Mouse (Mus musculus): ENCODE data around the gene Cir1. TPM values are rescaled to one million over a fixed set of nuclear protein-coding genes. Genes with fewer than 3 reads are reported as not detected.

Gene Cir1
- total RNA-seq, 2 experiments from 2014 or later: 26.3 to 27.1 TPM

DNA sequence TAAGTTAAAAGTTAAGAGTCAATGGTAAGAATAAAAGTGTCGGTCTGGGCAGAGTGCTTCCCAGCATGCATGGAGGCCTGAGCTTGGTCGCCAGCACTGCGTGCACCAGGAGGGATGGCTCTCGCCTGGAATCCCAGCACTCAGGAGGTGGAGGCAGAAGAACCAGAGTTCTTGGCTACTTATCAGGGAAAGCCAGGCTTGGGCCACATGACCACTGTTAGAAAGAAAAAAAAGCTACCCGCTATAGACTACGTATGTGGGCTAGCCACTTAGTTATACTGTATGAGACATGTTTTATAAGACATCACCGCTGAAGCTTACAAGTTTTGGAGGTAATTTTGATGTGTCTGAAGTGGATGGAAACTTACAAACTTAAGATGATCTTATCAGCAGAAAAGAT lies 14.3 kb downstream of the Cir1 start:
- H3K4me3 ChIP-seq: no peak overlapping the region
- intact Hi-C loops (cut with DNase I): no loop called here
- no peak for TF ChIP-seq CTCF (IDR thresholded peaks at IDR 0.05)
- H3K27ac ChIP-seq: no peak overlapping the region
- DNase-seq (ENCODE audit: extremely low spot score in 1 of 2, low spot score in 2 of 2): no peak

- no peak for TF ChIP-seq CTCF (IDR thresholded peaks at IDR 0.05)
- no peak overlapping the region for H3K27ac ChIP-seq
- H3K4me3 ChIP-seq: no peak overlapping the region
- no peak for DNase-seq (ENCODE audit: extremely low spot score in 1 of 2, low spot score in 2 of 2)
- intact Hi-C loops (cut with DNase I): no loop called here
Observed at GRCm38 (mm10) chr2:73295023-73295422, 17.5 kb downstream of the Cir1 start.

- DNase-seq (ENCODE audit: extremely low spot score in 1 of 2, low spot score in 2 of 2): no peak
- H3K4me3 ChIP-seq: no peak overlapping the region
- intact Hi-C loops (cut with DNase I): no loop called here
- H3K27ac ChIP-seq: no peak overlapping the region
- no peak for TF ChIP-seq CTCF (IDR thresholded peaks at IDR 0.05)
Observed at GRCm38 (mm10) chr2:73291130-73291529, 21.4 kb downstream of the Cir1 start.

- Histone ChIP-seq H3K4me3 (no peak overlapping the region), H3K27ac (no peak overlapping the region)
- no peak for DNase-seq (ENCODE audit: extremely low spot score in 1 of 2, low spot score in 2 of 2)
- intact Hi-C loops (cut with DNase I): loop anchor here (5.0 kb wide), 1 partner anchor 117 kb away; no protein-coding TSS in a partner anchor
- peak; percentile 73 for TF ChIP-seq CTCF (IDR thresholded peaks at IDR 0.05)
Observed at GRCm38 (mm10) chr2:73285630-73286029, 26.9 kb downstream of the Cir1 start.

DNA sequence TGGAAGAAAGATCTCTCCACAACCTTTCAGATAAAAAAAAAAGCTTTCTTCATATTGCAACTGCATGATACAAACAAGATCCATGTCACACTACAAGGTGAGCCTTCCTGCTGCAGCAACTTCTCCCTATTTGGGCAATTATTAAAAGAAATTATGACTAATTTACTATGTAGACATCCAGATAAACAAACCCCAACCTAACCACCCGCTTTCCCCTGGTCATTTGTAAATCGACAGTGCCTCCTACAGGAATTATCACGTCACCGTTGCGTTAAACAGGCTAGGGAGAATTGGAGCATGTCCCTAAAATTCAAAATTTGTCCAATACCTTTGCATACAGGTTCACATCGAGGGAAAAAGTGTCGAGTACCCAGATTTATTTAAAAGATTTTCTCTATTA lies 30.8 kb downstream of the Cir1 start:
- no peak overlapping the region for H3K4me3 ChIP-seq
- no peak for DNase-seq (ENCODE audit: extremely low spot score in 1 of 2, low spot score in 2 of 2)
- H3K27ac ChIP-seq: no peak overlapping the region
- intact Hi-C loops (cut with DNase I): no loop called here
- peak; percentile 25 for TF ChIP-seq CTCF (IDR thresholded peaks at IDR 0.05)

DNA sequence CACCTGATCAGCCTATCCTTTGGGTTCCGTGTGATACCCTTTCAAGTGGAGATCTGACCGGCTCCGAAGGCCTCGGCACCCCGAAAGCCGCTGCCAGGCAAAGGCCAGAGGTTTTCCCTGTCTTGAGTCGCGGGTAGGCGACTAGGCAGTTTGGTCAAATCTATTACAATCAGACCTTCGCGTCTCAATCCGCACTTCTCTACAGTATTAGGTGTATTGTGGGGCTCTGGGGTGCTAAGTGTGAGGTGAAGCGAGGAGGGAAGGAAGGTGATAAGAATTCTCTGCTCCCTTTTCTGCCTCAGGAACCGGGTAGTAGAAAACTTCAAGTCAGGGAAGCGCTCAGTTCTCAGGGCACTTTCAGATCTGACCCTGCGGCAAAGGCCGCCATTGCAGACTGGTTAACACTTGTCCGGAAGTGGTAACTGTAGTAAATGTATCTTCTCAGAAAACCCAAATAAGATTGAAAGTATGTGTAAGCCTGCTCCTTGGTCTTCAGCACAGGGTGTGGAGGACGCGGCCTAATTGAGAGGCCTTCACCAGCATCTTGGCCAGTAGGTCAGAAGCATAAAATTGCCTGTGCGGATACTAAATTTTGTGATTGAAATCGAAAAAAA lies 31.3 kb downstream of the Cir1 start:
- Histone ChIP-seq H3K4me3 (no peak overlapping the region), H3K27ac (no peak overlapping the region)
- DNase-seq (ENCODE audit: extremely low spot score in 1 of 2, low spot score in 2 of 2): no peak
- no peak for TF ChIP-seq CTCF (IDR thresholded peaks at IDR 0.05)
- intact Hi-C loops (cut with DNase I): no loop called here

GRCm38 (mm10) chr2:73280356-73281047 lies 32.0 kb downstream of the Cir1 start:
- TF ChIP-seq CTCF (IDR thresholded peaks at IDR 0.05): no peak
- no peak overlapping the region for H3K4me3 ChIP-seq
- intact Hi-C loops (cut with DNase I): no loop called here
- no peak overlapping the region for H3K27ac ChIP-seq
- no peak for DNase-seq (ENCODE audit: extremely low spot score in 1 of 2, low spot score in 2 of 2)

GRCm38 (mm10) chr2:73279271-73280038 lies 33.0 kb downstream of the Cir1 start:
- TF ChIP-seq CTCF (IDR thresholded peaks at IDR 0.05): no peak
- Histone ChIP-seq H3K27ac (no peak overlapping the region; the same call in 1 of the 2 replicates), H3K4me3 (no peak overlapping the region)
- no peak for DNase-seq (ENCODE audit: extremely low spot score in 1 of 2, low spot score in 2 of 2)
- intact Hi-C loops (cut with DNase I): loop anchor here (2.0 to 10.0 kb wide), 10 partner anchors 552 to 1855 kb away; partner anchors contain the start of genes Cdca7, Evx2, Hoxd10 and Hoxd9

- DNase-seq (ENCODE audit: extremely low spot score in 1 of 2, low spot score in 2 of 2): no peak
- Histone ChIP-seq H3K4me3 (no peak overlapping the region), H3K27ac (no peak overlapping the region; the same call in 1 of the 2 replicates)
- intact Hi-C loops (cut with DNase I): loop anchor here (1.0 to 10.0 kb wide), 11 partner anchors 112 to 1856 kb away; partner anchors contain the start of genes Cdca7, Evx2, Hoxd10 and Hoxd9
- no peak for TF ChIP-seq CTCF (IDR thresholded peaks at IDR 0.05)
Observed at GRCm38 (mm10) chr2:73278869-73279268, 33.6 kb downstream of the Cir1 start.

DNA sequence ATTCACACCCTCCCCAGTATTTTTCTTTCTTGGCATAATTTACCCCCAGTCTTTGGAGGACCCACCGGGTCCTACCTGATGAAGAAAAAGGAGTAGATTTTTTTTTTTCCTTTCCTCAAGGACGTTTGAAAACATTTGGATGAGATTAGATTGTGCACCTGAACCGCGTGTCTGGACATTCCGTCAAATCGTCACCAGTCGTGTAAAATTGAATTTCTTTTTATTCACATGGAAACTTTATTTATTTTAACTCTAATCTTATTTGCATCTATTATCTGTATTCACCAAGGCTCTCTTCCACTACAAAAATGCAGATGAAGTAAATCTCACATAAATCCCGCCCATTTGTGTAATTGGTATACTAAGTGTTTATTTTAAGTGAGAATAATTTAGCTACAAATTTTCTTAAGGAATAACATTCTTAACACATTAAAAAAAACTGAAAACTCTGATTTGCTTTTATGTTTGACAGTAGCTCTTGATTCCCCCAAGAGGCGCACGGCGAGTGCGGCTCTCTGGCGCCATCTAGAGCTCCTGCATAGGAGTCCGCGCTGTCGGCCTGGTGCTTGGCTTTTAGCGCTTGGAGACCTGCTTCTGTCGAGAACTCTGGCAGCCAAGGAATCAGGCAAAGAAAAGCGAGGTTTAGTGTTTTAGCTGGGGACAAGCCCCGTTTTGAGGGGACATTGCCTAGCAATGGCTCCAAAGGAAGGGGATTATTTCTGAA lies 34.2 kb downstream of the Cir1 start:
- intact Hi-C loops (cut with DNase I): loop anchor here (1.0 to 10.0 kb wide), 11 partner anchors 111 to 1857 kb away; partner anchors contain the start of genes Cdca7, Evx2, Hoxd10 and Hoxd9
- DNase-seq (ENCODE audit: extremely low spot score in 1 of 2, low spot score in 2 of 2): peak; percentile 86 to 91
- peak; percentile 99 for TF ChIP-seq CTCF (IDR thresholded peaks at IDR 0.05)
- Histone ChIP-seq H3K27ac (no peak overlapping the region), H3K4me3 (no peak overlapping the region)

- Histone ChIP-seq H3K4me3 (no peak overlapping the region), H3K27ac (peak overlapping the region; percentile 28; the same call in 1 of the 2 replicates)
- TF ChIP-seq CTCF (IDR thresholded peaks at IDR 0.05): no peak
- intact Hi-C loops (cut with DNase I): loop anchor here (1.0 to 10.0 kb wide), 12 partner anchors 110 to 1857 kb away; partner anchors contain the start of genes Cdca7, Evx2, Hoxd10 and Hoxd9
- DNase-seq (ENCODE audit: extremely low spot score in 1 of 2, low spot score in 2 of 2): peak in 1 of 2 experiments; percentile 23
Observed at GRCm38 (mm10) chr2:73277709-73278075, 34.8 kb downstream of the Cir1 start.
